Mouse (Mus musculus): Measurements from ENCODE around the gene Ovol1.

DNA sequence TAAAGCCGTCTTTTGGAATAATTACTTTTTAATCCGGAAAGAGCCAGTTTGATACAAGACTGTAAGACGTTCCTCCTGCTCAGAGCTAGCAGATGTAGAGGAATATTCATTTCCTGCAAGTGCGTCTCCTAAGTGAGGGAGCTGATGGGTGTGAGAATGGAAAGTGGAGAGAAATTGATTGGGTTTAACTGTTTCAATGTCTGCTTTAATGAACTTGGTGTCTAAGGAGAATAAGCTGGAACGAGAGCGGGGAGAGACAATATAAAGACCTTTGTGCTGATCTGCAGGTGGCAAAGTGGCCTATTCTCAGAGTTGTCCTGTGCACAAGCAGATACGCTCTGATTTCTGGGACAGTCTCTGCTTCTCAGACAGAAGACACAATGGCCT is 30.3 kb downstream of the Ovol1 start:
- TF ChIP-seq EP300 (IDR thresholded peaks at IDR 0.05; ENCODE audit: low read depth), result no peak
- no peak for TF ChIP-seq CTCF (IDR thresholded peaks at IDR 0.05; ENCODE audit: low read depth)

Measured in liver, postnatal 0 days (tissue).